In the genomic region with DNA sequence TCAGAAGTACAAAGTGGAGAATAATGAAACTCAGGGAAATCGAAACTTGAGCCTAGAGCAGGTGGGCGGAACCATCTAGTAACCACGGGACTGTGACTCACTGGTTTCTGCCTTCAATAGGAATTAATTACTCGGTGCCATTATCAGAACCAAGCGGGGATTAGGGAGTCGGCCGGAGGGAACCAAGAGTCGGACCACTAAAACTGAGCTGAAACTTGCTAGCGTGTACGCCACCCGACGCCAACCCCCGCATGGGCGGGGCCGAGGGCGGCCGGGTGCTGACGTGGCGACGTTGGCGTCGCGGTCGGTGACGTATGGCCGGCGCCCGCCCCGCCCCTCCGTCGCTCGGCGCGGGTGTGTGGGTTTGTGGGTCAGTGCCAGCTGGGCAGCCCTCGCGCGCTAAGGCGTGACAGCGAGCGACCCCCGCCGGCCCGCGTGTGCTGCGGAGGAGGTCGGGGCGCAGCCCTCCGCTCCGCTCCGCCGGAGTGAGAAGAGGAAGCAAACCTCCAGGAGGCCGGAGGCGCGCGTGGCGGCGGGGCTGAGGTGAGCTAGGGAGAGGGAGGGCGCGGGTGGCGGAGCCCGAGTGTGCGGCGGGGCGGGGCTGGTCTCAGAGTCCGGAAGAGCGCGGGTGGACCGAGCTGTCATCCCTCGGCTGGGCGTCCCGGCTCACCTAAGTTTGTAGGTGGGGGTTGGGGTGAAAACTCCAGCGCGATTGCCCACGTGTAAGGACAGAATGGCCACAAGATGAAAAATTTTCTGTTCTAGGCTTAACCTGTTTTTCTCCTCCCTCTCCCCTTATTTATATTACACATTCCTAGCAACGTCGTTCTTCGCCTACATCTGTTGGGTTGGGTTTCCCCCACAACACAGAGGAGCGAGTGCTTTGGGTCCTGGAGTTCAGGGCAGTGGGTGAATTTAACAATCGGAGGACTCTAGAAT, we compare ENCODE assay signal across 8 mouse cellular contexts. TPM values are rescaled to one million over a fixed set of nuclear protein-coding genes. Genes with fewer than 3 reads are reported as not detected.
A peak's percentile ranks its signal among the peaks of the same experiment; 100 is the strongest.
DNase-seq lines count a peak whose midpoint lies in the region; ATAC-seq lines count a peak whose summit lies in the region.

A gene (plus strand): TSS at position 315 of the 939 bp plus-strand sequence.

- peak; percentile 89 for DNase-seq in adipocyte (ENCODE audit: low spot score)
- peak; percentile 91 for DNase-seq in embryo, embryonic 10 days (ENCODE audit: low spot score)
- peak; percentile 90 for DNase-seq in gastrocnemius, postnatal 14 days
- peak; percentile 85 to 94 for DNase-seq in left cerebral cortex, postnatal 10 days (ENCODE audit: extremely low spot score in 1 of 2, low spot score in 2 of 2)
- peak; percentile 95 for DNase-seq in right cerebral cortex, postnatal 25 days
- peak; percentile 90 for DNase-seq in urinary bladder, postnatal 4 days (ENCODE audit: low spot score in 2 of 2)

- intact Hi-C loops in gastrocnemius, postnatal 14 days (cut with DNase I; ENCODE audit: low total_unique reads): no loop called here
- intact Hi-C loops in left cerebral cortex, postnatal 10 days (cut with DNase I): no loop called here

- ATAC-seq in inflammation-experienced regulatory T-cells, adult 6 months: peak; percentile 90
- peak; percentile 88 for ATAC-seq in megakaryocyte-erythroid progenitor cell, adult 5-6 weeks (replicated peaks; ENCODE audit: low FRiP score, low TSS enrichment, poor library complexity, severe bottlenecking)

RNA-seq across cellular contexts. Expression of the gene that starts here (rescaled TPM):
- total RNA-seq in gastrocnemius, postnatal 14 days (2021): 10 to 100 TPM; 10.9 to 13.2 TPM
- polyA plus RNA-seq in inflammation-experienced regulatory T-cells, adult 6 months (2017; shearing (Covaris generic)): 10 to 100 TPM; 26.2 to 34.9 (median 26.7) TPM
- total RNA-seq in left cerebral cortex, postnatal 10 days (2021): 10 to 100 TPM; 27.7 to 27.8 TPM
- 58.4 and 59.5 TPM in 2 replicates for total RNA-seq in megakaryocyte-erythroid progenitor cell, adult 5-6 weeks (2014; fragmentation: Nextera tagmentation)
- total RNA-seq in megakaryocyte-erythroid progenitor cell, adult 5-6 weeks (2017): 53.5 and 73.9 TPM in 2 replicates

Comparison
In these comparisons a context has a peak if more than half of its experiments do, and no peak if none do; other contexts are left out.
1. Peak in every context shown above with its lines: DNase-seq and ATAC-seq.